Mouse (Mus musculus) cortical plate, adult 2 months (tissue): ENCODE measurements around the gene Gm3646.

ENCODE experiments used
- CTCF ChIP-seq: fragments of 200-500 bp; IDR thresholded peaks from 2 replicates; pipeline ENCODE4 v1.5.1; 2011; ENCODE audit warnings: mild to moderate bottlenecking, control low read depth, low read length; ENCODE audit not compliant: insufficient read depth; ENCODE audit errors: extremely low read depth
- POLR2A ChIP-seq: fragments of 200-500 bp; IDR thresholded peaks from 2 replicates; pipeline ENCODE4 v1.6.1; 2011; ENCODE audit warnings: mild to moderate bottlenecking, low read length, control low read depth; ENCODE audit not compliant: insufficient read depth; ENCODE audit errors: extremely low read depth

GRCm38 (mm10) chr1:39796765-39797164, 8.4 kb downstream of the Gm3646 start:
- no peak for TF ChIP-seq CTCF
- no peak for TF ChIP-seq POLR2A
